Mouse (Mus musculus): ENCODE results near the gene Chil1.

Gene Chil1

GRCm38 (mm10) chr1:134173081-134173480, 8.9 kb upstream of the Chil1 start:
- no peak for DNase-seq

GRCm38 (mm10) chr1:134177976-134178375, 4.0 kb upstream of the Chil1 start:
- DNase-seq, result no peak

GRCm38 (mm10) chr1:134184089-134184488, 2.1 kb downstream of the Chil1 start:
- no peak for DNase-seq

- DNase-seq, result no peak
These were observed 6.2 kb downstream of the Chil1 start for GRCm38 (mm10) chr1:134188217-134188616.

GRCm38 (mm10) chr1:134188989-134189729, 7.2 kb downstream of the Chil1 start:
- DNase-seq, result peak; percentile 60

GRCm38 (mm10) chr1:134191192-134191591, 9.2 kb downstream of the Chil1 start:
- DNase-seq, result no peak

GRCm38 (mm10) chr1:134192024-134192423, 10.0 kb downstream of the Chil1 start:
- DNase-seq, result no peak

- DNase-seq, result no peak
These were observed 11.2 kb downstream of the Chil1 start, which contains the start of gene Mybph for GRCm38 (mm10) chr1:134193126-134193525. Gene Mybph, plus strand, starts transcription at chr1:134193448.

GRCm38 (mm10) chr1:134193674-134194197, 11.8 kb downstream of the Chil1 start:
- no peak for DNase-seq

GRCm38 (mm10) chr1:134194298-134195022, 12.5 kb downstream of the Chil1 start:
- DNase-seq, result no peak

GRCm38 (mm10) chr1:134195117-134195516, 13.1 kb downstream of the Chil1 start:
- DNase-seq, result no peak

GRCm38 (mm10) chr1:134195571-134195970, 13.6 kb downstream of the Chil1 start:
- DNase-seq, result no peak

- DNase-seq, result peak; percentile 36
These were observed 14.0 kb downstream of the Chil1 start for GRCm38 (mm10) chr1:134195979-134196378.

- DNase-seq, result peak; percentile 77
These were observed 14.4 kb downstream of the Chil1 start for GRCm38 (mm10) chr1:134196386-134196785.

- no peak for DNase-seq
These were observed 15.5 kb downstream of the Chil1 start for GRCm38 (mm10) chr1:134197325-134197982.

GRCm38 (mm10) chr1:134198197-134198995, 16.4 kb downstream of the Chil1 start:
- DNase-seq, result no peak

GRCm38 (mm10) chr1:134200481-134200880, 18.5 kb downstream of the Chil1 start:
- DNase-seq, result no peak

- no peak for DNase-seq
These were observed 19.2 kb downstream of the Chil1 start for GRCm38 (mm10) chr1:134200998-134201686.

- DNase-seq, result peak; percentile 80
These were observed 19.9 kb downstream of the Chil1 start for GRCm38 (mm10) chr1:134201751-134202420.

GRCm38 (mm10) chr1:134204230-134204629, 22.3 kb downstream of the Chil1 start:
- no peak for DNase-seq

- DNase-seq, result no peak
These were observed 23.5 kb downstream of the Chil1 start for GRCm38 (mm10) chr1:134205296-134206018.

Measured in lung, postnatal 14 days (tissue).